Mouse (Mus musculus): Measurements from ENCODE around the gene Gm5861. TPM values are rescaled to one million over a fixed set of nuclear protein-coding genes. Genes with fewer than 3 reads are reported as not detected.
"Not testable (repeated sequence)": the region's sequence is repeated elsewhere in the genome, so short reads cannot be mapped to it uniquely, and the experiment has no call there.

Gm5861 gene
- not detected in 2 replicates for total RNA-seq (2012; rRNA removed)
- polyA plus RNA-seq (2012; ENCODE audit: insufficient read depth in 1 of 2, insufficient read length in 2 of 2, low read depth in 1 of 2, low replicate concordance in 2 of 2, missing spikeins in 1 of 2): not detected

GRCm38 (mm10) chr5:11182772-11183171 is at the start of gene Gm5861:
TSS of gene Gm5861 (plus strand) at chr5:11183072.
- H3K4me1 ChIP-seq (ENCODE audit: control insufficient read depth in 1 of 2, insufficient read depth in 2 of 2, low read length in 2 of 2); H3K9me3 ChIP-seq (replicated peaks; ENCODE audit: insufficient read depth, low read length); H3K4me3 ChIP-seq (ENCODE audit: control insufficient read depth in 1 of 2, insufficient read depth in 1 of 2, low read depth in 2 of 2, low read length in 2 of 2); DNase-seq (ENCODE audit: low read depth, low spot score); H3K27ac ChIP-seq (ENCODE audit: control insufficient read depth, low read depth, low read length); H3K9ac ChIP-seq (ENCODE audit: control insufficient read depth, low read depth, low read length, poor library complexity, severe bottlenecking); H3K27me3 ChIP-seq (ENCODE audit: control insufficient read depth in 1 of 2, insufficient read depth in 2 of 2, low read length in 2 of 2); H3K79me2 ChIP-seq (ENCODE audit: control insufficient read depth, insufficient read depth, low read length, poor library complexity); H3K36me3 ChIP-seq (ENCODE audit: control insufficient read depth in 1 of 2, insufficient read depth in 2 of 2, low read length in 2 of 2): not testable (repeated sequence)

GRCm38 (mm10) chr5:11138031-11138430 is 44.8 kb upstream of the Gm5861 start:
- H3K27me3 ChIP-seq (ENCODE audit: control insufficient read depth in 1 of 2, insufficient read depth in 2 of 2, low read length in 2 of 2); H3K27ac ChIP-seq (ENCODE audit: control insufficient read depth, low read depth, low read length); H3K9ac ChIP-seq (ENCODE audit: control insufficient read depth, low read depth, low read length, poor library complexity, severe bottlenecking); H3K4me3 ChIP-seq (ENCODE audit: control insufficient read depth in 1 of 2, insufficient read depth in 1 of 2, low read depth in 2 of 2, low read length in 2 of 2); DNase-seq (ENCODE audit: low read depth, low spot score); H3K4me1 ChIP-seq (ENCODE audit: control insufficient read depth in 1 of 2, insufficient read depth in 2 of 2, low read length in 2 of 2); H3K9me3 ChIP-seq (replicated peaks; ENCODE audit: insufficient read depth, low read length); H3K36me3 ChIP-seq (ENCODE audit: control insufficient read depth in 1 of 2, insufficient read depth in 2 of 2, low read length in 2 of 2); H3K79me2 ChIP-seq (ENCODE audit: control insufficient read depth, insufficient read depth, low read length, poor library complexity): not testable (repeated sequence)

Other genes with a start within 250 kb of the Gm5861 start
- not detected in 2 replicates for gene Gm8871, start 235.3 kb upstream of the Gm5861 start, total RNA-seq (2012; rRNA removed)
- not detected for gene Gm8871, start 235.3 kb upstream of the Gm5861 start, polyA plus RNA-seq (2012; ENCODE audit: insufficient read depth in 1 of 2, insufficient read length in 2 of 2, low read depth in 1 of 2, low replicate concordance in 2 of 2, missing spikeins in 1 of 2)
- not detected in 2 replicates for gene Gm8857, start 235.3 kb upstream of the Gm5861 start, total RNA-seq (2012; rRNA removed)
- not detected for gene Gm8857, start 235.3 kb upstream of the Gm5861 start, polyA plus RNA-seq (2012; ENCODE audit: insufficient read depth in 1 of 2, insufficient read length in 2 of 2, low read depth in 1 of 2, low replicate concordance in 2 of 2, missing spikeins in 1 of 2)
- not detected in 2 replicates for gene Gm8879, start 55.4 kb upstream of the Gm5861 start, total RNA-seq (2012; rRNA removed)
- gene Gm8879, start 55.4 kb upstream of the Gm5861 start, polyA plus RNA-seq (2012; ENCODE audit: insufficient read depth in 1 of 2, insufficient read length in 2 of 2, low read depth in 1 of 2, low replicate concordance in 2 of 2, missing spikeins in 1 of 2): not detected
- not detected in 2 replicates for gene Gm8890, start 73.0 kb downstream of the Gm5861 start, total RNA-seq (2012; rRNA removed)
- gene Gm8890, start 73.0 kb downstream of the Gm5861 start, polyA plus RNA-seq (2012; ENCODE audit: insufficient read depth in 1 of 2, insufficient read length in 2 of 2, low read depth in 1 of 2, low replicate concordance in 2 of 2, missing spikeins in 1 of 2): not detected
- not detected in 2 replicates for gene Speer1, start 158.4 kb downstream of the Gm5861 start, total RNA-seq (2012; rRNA removed)
- not detected for gene Speer1, start 158.4 kb downstream of the Gm5861 start, polyA plus RNA-seq (2012; ENCODE audit: insufficient read depth in 1 of 2, insufficient read length in 2 of 2, low read depth in 1 of 2, low replicate concordance in 2 of 2, missing spikeins in 1 of 2)
- gene Gm8897, start 233.3 kb downstream of the Gm5861 start, total RNA-seq (2012; rRNA removed): not detected in 2 replicates
- gene Gm8897, start 233.3 kb downstream of the Gm5861 start, polyA plus RNA-seq (2012; ENCODE audit: insufficient read depth in 1 of 2, insufficient read length in 2 of 2, low read depth in 1 of 2, low replicate concordance in 2 of 2, missing spikeins in 1 of 2): not detected

Measured in MEL (cell line).